Mouse (Mus musculus) embryonic facial prominence, embryonic 14.5 days (tissue): ENCODE results near the gene Itgb7. TPM values are rescaled to one million over a fixed set of nuclear protein-coding genes. Genes with fewer than 3 reads are reported as not detected.

Source experiments
- ATAC-seq: fragments of 200-750 bp; cut with Nextera tagmentation; 2 replicates; pipeline ENCODE4 v1.8.0; 2017; ENCODE audit warnings: low read depth, moderate number of reproducible peaks, moderate TSS enrichment
- DNase-seq: peaks from one replicate; pipeline ENCODE4 v3.0.0-alpha.2; 2015; ENCODE audit warnings: low spot score
- H3K27ac ChIP-seq: fragments of 300-500 bp; sonication (generic); replicated peaks from 2 replicates; pipeline ENCODE4 v1.5.1; 2014; ENCODE audit warnings: low read depth, mild to moderate bottlenecking, low read length, moderate library complexity
- H3K27me3 ChIP-seq: fragments of 300-500 bp; sonication (generic); replicated peaks from 2 replicates; pipeline ENCODE4 v1.6.1; 2014; ENCODE audit warnings: low read length; ENCODE audit not compliant: control insufficient read depth, insufficient read depth
- H3K36me3 ChIP-seq: fragments of 300-500 bp; sonication (generic); 2 replicates; pipeline ENCODE4 v1.6.1; 2014; ENCODE audit warnings: low read length, mixed read lengths; ENCODE audit not compliant: control insufficient read depth, insufficient read depth
- H3K4me1 ChIP-seq: fragments of 300-500 bp; sonication (generic); 2 replicates; pipeline ENCODE4 v1.6.1; 2014; ENCODE audit warnings: antibody characterized with exemption, low read length; ENCODE audit not compliant: control insufficient read depth, insufficient read depth
- H3K4me2 ChIP-seq: fragments of 300-500 bp; sonication (generic); 2 replicates; pipeline ENCODE4 v1.6.1; 2014; ENCODE audit warnings: low read depth, mild to moderate bottlenecking, low read length, moderate library complexity, mixed read lengths
- H3K4me3 ChIP-seq: fragments of 300-500 bp; sonication (generic); 2 replicates; pipeline ENCODE4 v1.5.1; 2014; ENCODE audit warnings: low read depth, mild to moderate bottlenecking, low read length
- H3K9ac ChIP-seq: fragments of 300-500 bp; sonication (generic); 2 replicates; pipeline ENCODE4 v1.6.1; 2014; ENCODE audit warnings: low read depth, mild to moderate bottlenecking, low read length, moderate library complexity, mixed read lengths
- H3K9me3 ChIP-seq: fragments of 300-500 bp; sonication (generic); 2 replicates; pipeline ENCODE4 v1.6.1; 2016; ENCODE audit warnings: low read length; ENCODE audit not compliant: control insufficient read depth
- WGBS: fragments of 180-500 bp; shearing (Covaris S2); extraction: QIAGEN DNeasy Blood & Tissue Kit; methylation state at CpG from one replicate; pipeline ENCODE4 v1.1.7; 2014; 5-methylcytosine and 5-hydroxymethylcytosine counted together
- polyA plus RNA-seq: library from polyadenylated mRNA; unstranded; fragments of >200 nt; fragmentation: Nextera tagmentation; extraction: Ambion mirVana; gene quantifications from 2 replicates; pipeline ENCODE4 v1.2.1, GENCODE M21; 2014

Itgb7 gene
- polyA plus RNA-seq, 1 experiment from 2014 or later = 2.1 TPM

GRCm38 (mm10) chr15:102255547-102256255, 24.0 kb upstream of the Itgb7 start:
- WGBS = 20% methylated on average over 12 of the region's 14 CpGs
- DNase-seq = peak; percentile 62
- H3K4me1 ChIP-seq = peaks cover 56% of the 10 kb centered on the region
- peak overlapping the region; percentile 75 for H3K4me3 ChIP-seq
- H3K27ac ChIP-seq = peak overlapping the region; percentile 99
- 0 out of 2 replicates have a peak, but pooled peaks have one; percentile 13 for ATAC-seq
- no peaks in the 10 kb centered on the region for H3K9me3 ChIP-seq
- peak overlapping the region; percentile 97 for H3K9ac ChIP-seq
- peaks cover 33% of the 10 kb centered on the region for H3K36me3 ChIP-seq
- H3K4me2 ChIP-seq = peak overlapping the region; percentile 79
- H3K27me3 ChIP-seq = no peaks in the 10 kb centered on the region

- ATAC-seq (no peak), DNase-seq (no peak)
- Histone ChIP-seq H3K4me2 (peak overlapping the region; percentile 95), H3K27me3 (no peaks in the 10 kb centered on the region), H3K9me3 (no peaks in the 10 kb centered on the region), H3K36me3 (peaks cover 41% of the 10 kb centered on the region), H3K9ac (no peak overlapping the region), H3K4me3 (0 out of 2 replicates have a peak overlapping the region, but pooled peaks have one; percentile 57), H3K27ac (peak overlapping the region; percentile 99), H3K4me1 (peaks cover 56% of the 10 kb centered on the region)
- 46% methylated on average over 5 of the region's 5 CpGs for WGBS
These were observed 18.8 kb upstream of the Itgb7 start for GRCm38 (mm10) chr15:102250521-102250920.

GRCm38 (mm10) chr15:102249967-102250366, 18.2 kb upstream of the Itgb7 start:
- WGBS = 20% methylated on average over 9 of the region's 9 CpGs
- H3K36me3 ChIP-seq = peaks cover 41% of the 10 kb centered on the region
- peak overlapping the region; percentile 95 for H3K4me2 ChIP-seq
- peak; percentile 66 for DNase-seq
- peaks cover 52% of the 10 kb centered on the region for H3K4me1 ChIP-seq
- H3K4me3 ChIP-seq = peak overlapping the region; percentile 57
- H3K9me3 ChIP-seq = no peaks in the 10 kb centered on the region
- H3K27ac ChIP-seq = peak overlapping the region; percentile 99
- peak overlapping the region; percentile 58 for H3K9ac ChIP-seq
- H3K27me3 ChIP-seq = no peaks in the 10 kb centered on the region
- no peak for ATAC-seq

- Histone ChIP-seq H3K27me3 (no peaks in the 10 kb centered on the region), H3K4me2 (peak overlapping the region; percentile 95), H3K4me3 (peak overlapping the region; percentile 57), H3K9ac (peak overlapping the region; percentile 58), H3K4me1 (peaks cover 52% of the 10 kb centered on the region), H3K27ac (peak overlapping the region; percentile 99), H3K9me3 (no peaks in the 10 kb centered on the region), H3K36me3 (peaks cover 41% of the 10 kb centered on the region)
- DNase-seq = peak; percentile 93
- ATAC-seq = no peak; the same call in 1 of the 2 replicates
- WGBS = 0% methylated on average over 11 of the region's 13 CpGs
These were observed 17.5 kb upstream of the Itgb7 start for GRCm38 (mm10) chr15:102249251-102249691.

- peaks cover 52% of the 10 kb centered on the region for H3K4me1 ChIP-seq
- no peaks in the 10 kb centered on the region for H3K27me3 ChIP-seq
- peak overlapping the region; percentile 57 for H3K4me3 ChIP-seq
- H3K4me2 ChIP-seq = peak overlapping the region; percentile 95
- H3K27ac ChIP-seq = peak overlapping the region; percentile 99
- ATAC-seq (no peak), DNase-seq (peak; percentile 69)
- H3K9me3 ChIP-seq = no peaks in the 10 kb centered on the region
- 0% methylated on average over 1 of the region's 3 CpGs for WGBS
- peak overlapping the region; percentile 58 for H3K9ac ChIP-seq
- H3K36me3 ChIP-seq = peaks cover 37% of the 10 kb centered on the region
These were observed 17.1 kb upstream of the Itgb7 start for GRCm38 (mm10) chr15:102248812-102249191.

- Histone ChIP-seq H3K9ac (peak overlapping the region; percentile 71), H3K9me3 (no peaks in the 10 kb centered on the region), H3K4me3 (peak overlapping the region; percentile 57), H3K27me3 (no peaks in the 10 kb centered on the region), H3K27ac (peak overlapping the region; percentile 99), H3K4me1 (peaks cover 54% of the 10 kb centered on the region), H3K4me2 (peak overlapping the region; percentile 95), H3K36me3 (peaks cover 32% of the 10 kb centered on the region)
- WGBS = 3% methylated on average over 8 of the region's 8 CpGs
- DNase-seq (peak; percentile 86), ATAC-seq (no peak)
These were observed 16.5 kb upstream of the Itgb7 start for GRCm38 (mm10) chr15:102248131-102248811.

GRCm38 (mm10) chr15:102247252-102248130, 15.7 kb upstream of the Itgb7 start:
- H3K27ac ChIP-seq = peak overlapping the region; percentile 99
- peaks cover 59% of the 10 kb centered on the region for H3K4me1 ChIP-seq
- 0% methylated on average over 24 of the region's 65 CpGs for WGBS
- H3K27me3 ChIP-seq = no peaks in the 10 kb centered on the region
- peak overlapping the region; percentile 71 for H3K9ac ChIP-seq
- peak overlapping the region; percentile 57 for H3K4me3 ChIP-seq
- DNase-seq = peak; percentile 90
- no peaks in the 10 kb centered on the region for H3K9me3 ChIP-seq
- H3K36me3 ChIP-seq = peaks cover 27% of the 10 kb centered on the region
- peak; percentile 51 for ATAC-seq
- H3K4me2 ChIP-seq = peak overlapping the region; percentile 95

GRCm38 (mm10) chr15:102246866-102247251, 15.1 kb upstream of the Itgb7 start:
- ATAC-seq (peak; percentile 81), DNase-seq (peak; percentile 98)
- no peaks in the 10 kb centered on the region for H3K27me3 ChIP-seq
- WGBS = 1% methylated on average over 33 of the region's 35 CpGs
- H3K9me3 ChIP-seq = no peaks in the 10 kb centered on the region
- peak overlapping the region; percentile 95 for H3K4me2 ChIP-seq
- peak overlapping the region; percentile 99 for H3K27ac ChIP-seq
- H3K36me3 ChIP-seq = peaks cover 27% of the 10 kb centered on the region
- H3K4me1 ChIP-seq = peaks cover 54% of the 10 kb centered on the region
- H3K4me3 ChIP-seq = peak overlapping the region; percentile 57
- H3K9ac ChIP-seq = peak overlapping the region; percentile 71
